Mouse (Mus musculus) T-cell, adult 2 months (primary cell): ENCODE measurements around the gene Rnf111.

ENCODE experiments used
- DNase-seq: peaks from one replicate; pipeline ENCODE4 v3.0.0; 2022; ENCODE audit warnings: low spot score

The Rnf111 gene

DNA sequence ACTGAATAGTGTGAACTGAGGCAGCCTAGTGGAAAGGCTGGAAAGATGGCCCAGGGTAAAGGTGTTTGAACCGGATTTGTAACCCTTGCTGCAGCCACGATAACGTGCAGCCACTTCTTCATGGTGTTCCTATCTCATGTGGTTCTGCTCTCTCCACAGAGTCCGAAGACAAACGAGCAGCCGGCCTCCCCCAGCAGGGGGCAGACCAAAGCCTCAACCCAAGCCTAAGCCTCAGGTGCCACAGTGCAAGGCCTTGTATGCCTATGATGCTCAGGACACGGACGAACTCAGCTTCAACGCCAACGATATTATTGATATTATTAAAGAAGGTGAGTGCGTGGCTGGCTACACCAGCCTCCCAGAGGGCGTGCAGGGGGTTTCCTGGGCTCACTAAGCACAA, 107.9 kb downstream of the Rnf111 start:
- no peak for DNase-seq

DNA sequence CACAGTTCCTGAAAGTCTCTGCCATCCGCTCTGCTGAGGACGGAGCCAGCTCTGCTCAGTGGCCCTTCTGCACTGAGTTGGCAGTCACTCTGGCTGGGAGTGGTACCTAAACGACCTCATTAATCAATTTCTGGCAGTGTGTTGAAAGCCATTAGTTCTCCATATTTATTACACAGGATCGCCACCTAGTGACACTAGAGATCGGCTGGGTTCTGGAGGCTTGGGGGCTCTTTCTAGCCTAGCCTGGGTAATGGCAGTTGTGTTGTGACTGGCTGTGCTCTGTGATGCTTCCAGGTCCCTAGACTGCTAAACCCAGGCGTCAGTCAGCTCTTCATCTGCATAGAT, 111.0 kb downstream of the Rnf111 start:
- no peak for DNase-seq

DNA sequence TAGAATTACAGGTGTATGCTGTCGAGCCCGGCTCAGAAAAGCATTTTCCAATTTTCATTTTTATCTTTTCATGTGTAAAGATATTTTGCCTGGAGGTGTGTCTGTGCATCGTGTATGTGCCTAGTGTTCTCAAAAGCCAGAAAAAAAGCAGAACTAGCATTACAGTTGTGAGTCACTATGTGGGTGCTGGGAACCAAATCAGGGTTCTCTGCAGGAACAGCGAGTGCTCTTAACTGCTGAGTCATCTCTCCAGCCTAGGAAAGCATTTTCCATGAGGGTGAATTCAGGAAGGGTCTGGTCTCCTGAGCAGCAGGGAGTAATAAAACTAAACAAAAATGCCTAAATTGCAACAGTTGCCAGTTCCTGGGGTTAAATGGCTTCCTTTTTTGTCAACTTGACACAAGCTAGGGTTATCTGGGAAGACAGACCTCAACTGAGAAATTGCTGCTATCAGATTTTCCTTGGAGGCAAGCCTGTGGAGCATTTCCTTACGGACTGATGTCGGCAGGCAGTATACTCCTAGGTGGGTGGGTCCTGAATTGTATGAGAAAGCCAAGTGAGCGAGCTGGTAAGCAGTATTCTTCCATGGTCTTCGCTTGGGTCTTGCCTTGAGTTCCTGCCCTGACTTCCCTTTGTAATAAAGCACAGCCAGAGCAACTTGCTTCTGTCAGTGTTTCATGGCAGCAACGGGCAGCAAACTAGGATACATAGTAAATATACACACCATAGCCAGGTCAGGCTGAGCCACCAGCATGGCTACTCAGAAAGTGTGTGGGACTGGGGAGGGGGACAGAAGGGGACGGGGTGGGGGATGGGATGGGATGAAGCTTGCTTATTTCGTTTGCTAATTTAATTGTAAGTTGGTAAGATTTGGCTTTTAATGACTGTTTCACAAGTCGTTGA, 111.6 kb downstream of the Rnf111 start:
- no peak for DNase-seq

DNA sequence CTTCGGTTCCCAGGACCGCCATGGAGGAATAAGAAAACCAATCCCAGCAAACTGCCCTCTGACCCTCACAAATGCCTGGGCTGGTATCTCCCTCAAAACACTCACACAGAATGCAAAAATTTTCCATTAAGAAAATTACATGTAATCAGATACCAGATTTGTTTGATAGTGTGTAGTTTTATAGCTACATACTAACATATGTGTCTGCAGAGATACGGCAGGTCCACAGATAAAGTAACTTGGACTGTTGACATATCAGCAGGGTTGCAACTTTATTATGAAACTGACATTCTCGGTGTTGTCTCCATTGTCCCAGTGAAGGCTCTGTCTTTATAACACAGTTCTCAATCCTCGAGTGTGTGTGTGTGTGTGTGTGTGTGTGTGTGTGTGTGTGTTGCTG, 112.5 kb downstream of the Rnf111 start:
- no peak for DNase-seq

DNA sequence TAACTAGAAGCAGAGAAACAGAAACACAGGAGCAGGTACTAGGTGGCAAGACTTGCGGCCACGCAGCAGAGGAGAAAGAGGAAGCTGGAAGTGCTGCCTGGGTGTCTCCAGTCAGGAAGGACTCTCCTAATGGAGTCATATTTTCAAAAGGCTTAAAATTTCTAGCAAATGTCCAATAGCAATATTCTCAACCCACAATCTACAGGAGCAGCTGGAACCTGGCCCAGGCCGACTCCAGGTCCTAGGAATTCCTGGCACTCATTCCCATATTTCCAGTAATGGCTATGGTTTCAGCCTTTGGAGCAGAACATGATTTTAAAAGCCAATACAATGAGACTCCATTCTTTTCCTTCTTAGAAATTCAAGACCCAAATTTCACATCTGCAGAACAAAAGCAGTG, 114.0 kb downstream of the Rnf111 start:
- DNase-seq: no peak

DNA sequence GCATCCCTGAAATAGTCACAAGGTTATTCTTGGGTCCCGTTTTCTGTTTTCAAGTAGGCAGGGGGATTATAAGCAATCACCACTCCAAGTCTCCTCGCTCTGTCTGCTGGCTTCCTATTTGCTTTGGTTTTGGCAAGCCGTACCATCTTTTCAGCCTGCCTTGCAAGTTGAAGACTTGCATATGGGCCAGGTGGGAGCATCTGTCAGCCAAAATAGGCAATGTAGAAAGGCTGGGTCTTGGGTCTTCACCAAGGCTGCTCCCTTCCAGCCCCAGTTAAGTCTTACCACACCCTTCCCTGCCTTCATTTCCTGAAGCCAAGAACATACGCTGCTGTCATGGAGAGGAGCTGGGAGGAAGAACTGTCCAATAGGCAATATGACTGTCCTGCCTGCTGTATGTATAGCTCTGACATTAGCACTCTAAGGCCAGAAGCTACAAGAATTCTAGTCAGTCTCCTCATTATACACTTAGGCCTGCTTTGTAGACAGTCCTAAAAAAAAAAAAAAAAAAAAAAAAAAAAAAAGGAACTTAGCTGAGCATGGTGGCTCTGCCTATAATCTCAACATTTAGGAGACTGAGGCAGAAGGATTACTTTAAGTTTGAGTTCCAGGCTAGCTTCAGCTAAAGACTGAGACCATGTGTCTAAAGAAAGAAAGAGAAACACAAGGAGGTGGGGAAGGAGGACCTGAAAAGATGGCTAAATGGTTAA, 116.0 kb downstream of the Rnf111 start:
- DNase-seq: no peak

DNA sequence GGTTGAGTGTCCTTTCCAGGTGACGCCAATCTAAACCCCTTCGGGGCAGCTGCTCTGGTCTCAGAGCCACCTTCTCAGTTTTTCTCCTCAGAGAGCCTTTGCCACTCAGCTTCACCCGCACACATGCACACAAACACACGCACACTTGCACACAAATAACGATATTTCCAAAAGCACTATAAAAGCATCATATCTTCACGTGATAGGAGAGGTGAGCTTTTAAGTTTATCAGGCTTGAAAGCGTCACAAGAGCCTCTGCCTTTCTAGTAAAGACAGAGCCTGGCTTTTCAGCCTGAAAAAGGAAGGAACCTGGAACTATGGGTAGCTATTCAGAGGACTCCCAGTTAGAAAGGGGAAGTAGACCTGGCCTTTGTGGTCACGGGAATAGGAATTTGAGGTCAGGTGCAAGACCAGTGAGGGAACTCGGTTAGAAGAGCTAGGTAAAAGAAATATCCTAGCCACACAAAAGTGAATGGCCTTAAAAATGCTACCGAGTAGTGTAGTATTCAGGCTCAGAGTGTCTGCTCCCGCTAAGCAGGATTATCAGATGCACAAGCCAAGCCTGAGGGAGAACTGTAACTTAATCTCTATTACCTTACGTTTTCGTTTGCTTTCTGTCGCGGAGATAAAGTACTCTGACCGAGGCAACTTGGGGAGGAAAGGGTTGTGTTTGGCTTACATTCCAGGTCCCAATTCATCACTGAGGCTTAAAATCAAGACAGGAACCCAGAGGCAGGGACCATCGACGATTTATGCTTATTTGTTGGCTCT, 118.4 kb downstream of the Rnf111 start:
- DNase-seq: no peak

DNA sequence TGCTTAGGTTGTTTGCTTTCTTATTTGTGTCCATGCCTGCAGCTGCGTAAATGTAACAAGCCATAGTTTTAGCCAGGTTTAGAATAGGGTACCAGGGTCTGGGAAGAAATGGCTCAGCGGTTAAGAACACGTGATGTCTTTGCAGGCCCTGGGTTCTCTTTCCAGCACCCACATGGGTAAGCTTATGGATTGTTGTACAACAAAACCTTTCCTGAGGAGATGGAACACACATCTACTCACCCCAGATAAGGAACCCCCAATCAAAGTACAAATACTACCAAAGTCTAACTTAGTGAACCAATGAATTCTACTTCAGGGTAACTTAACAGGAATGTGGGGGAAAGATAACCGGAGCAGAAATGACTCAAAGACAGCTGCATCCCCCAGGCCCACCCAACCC, 119.0 kb downstream of the Rnf111 start:
- no peak for DNase-seq

DNA sequence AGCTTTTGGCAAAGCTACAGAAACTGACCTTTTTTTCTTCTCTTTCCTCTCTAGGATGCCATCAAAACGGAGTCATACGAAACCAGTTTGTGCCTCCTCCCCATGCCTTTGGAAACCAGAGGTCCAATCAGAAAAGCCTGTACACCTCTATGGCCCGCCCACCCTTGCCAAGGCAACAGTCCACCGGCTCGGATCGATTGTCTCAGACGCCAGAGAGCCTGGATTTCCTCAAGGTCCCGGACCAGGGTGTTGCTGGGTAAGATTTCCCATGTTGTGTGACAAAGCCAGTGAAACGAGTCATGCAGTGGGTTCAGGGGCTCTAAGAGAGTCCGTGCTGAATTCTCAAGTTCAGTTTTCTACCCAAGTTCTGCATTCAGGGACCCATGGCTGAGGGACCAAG, 119.8 kb downstream of the Rnf111 start:
- DNase-seq: no peak

DNA sequence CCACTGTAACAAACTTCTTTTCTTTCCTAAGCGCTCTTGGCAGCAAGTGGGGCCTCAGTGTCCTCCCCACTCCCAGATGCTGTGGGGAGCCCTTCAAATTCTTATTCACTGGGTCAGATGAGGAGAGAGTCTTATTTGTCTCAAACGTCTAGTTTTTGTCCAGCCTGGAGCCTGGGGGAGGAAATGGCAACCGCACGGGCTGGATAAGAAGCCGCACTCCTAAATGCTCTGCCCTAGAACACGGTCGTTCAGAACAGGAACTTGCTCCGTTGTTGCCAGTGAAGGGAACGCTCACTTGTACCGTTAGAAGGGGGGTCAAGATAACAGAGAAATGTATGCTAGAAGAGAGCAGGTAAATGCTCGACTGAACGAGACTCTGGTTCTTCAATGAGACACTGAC, 121.4 kb downstream of the Rnf111 start:
- no peak for DNase-seq

DNA sequence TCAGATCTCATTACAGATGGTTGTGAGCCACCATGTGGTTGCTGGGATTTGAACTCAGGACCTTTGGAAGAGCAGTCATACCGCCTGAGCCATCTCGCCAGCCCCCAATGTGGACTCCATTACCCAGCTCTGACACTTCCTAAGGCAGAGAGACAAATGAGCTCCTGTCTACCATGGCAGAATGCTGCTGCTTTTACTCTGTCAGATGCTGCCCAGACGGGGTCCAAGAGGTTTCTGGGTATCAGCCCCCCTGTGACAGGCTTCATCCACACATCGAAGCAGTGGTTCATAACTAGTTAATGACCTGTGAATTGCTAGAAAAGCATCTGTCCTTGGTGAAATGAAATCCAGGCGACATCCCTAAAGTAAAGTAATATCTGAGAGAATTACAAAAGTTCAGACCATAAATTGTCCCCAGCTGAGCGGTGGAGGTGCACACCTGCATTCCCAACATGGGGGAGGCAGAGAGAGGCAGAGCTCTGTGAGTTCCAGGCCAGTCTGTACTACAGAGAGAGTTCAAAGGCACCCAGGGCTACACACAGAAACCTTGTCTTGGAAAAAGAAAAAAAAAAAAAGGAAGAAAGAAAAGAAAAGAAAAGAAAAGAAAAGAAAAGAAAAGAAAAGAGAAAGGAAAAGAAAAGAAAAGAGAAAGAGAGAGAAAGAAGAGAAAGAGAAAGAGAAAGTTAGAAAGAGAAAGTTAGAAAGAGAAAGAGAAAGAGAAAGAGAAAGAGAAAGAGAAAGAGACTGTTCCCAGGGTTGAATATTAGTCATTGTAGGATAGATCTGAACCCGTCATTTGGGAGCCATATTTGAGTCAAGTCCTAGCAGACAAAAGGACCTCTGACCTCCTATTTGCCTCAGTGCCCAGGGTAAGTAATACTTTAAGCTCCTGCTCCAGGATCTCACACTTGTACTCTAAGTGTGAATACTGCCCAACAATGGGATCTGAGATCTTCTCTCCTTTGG, 123.7 kb downstream of the Rnf111 start:
- DNase-seq: no peak
